In the genomic region with DNA sequence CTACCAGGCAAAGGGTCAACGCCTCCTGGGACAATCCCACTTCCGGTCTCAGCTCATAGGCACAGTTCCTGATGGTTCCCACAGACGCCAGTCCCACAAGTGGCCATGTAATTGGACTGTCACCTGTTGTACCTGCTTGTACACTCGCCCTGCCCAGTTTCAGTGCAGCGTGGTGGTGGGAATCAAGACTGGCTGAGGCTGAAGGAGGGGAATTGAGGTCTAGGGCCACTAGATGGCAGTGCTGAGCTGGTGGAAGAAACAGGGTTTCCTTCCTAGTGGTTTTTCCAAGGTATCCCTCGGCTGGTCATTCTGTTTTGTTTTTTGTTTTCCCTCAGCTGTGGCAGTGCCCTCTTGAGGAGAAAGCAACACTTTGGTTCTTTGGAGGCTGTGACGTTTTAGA, we compare ENCODE assay signal across 7 mouse cellular contexts. TPM values are rescaled to one million over a fixed set of nuclear protein-coding genes. Genes with fewer than 3 reads are reported as not detected.
DNase-seq lines count a peak whose midpoint lies in the region; ATAC-seq and TF ChIP-seq lines count a peak whose summit lies in the region.

A gene (minus strand): TSS at position 150 of the 400 bp plus-strand sequence.

- WGBS in intestine, embryonic 14.5 days: 14% methylated on average over 7 of the region's 7 CpGs
- WGBS in midbrain, embryonic 15.5 days: 14% methylated on average over 7 of the region's 7 CpGs
- 14% methylated on average over 7 of the region's 7 CpGs for WGBS in spleen, adult 2 months

- intact Hi-C loops in gastrocnemius, postnatal 14 days (cut with DNase I; ENCODE audit: low total_unique reads): loop anchor here (5.0 to 10.0 kb wide), 2 partner anchors 92 to 154 kb away; no protein-coding TSS in a partner anchor
- intact Hi-C loops in left cerebral cortex, postnatal 36 days (cut with DNase I): loop anchor here (2.0 kb wide), 2 partner anchors 92 to 154 kb away; no protein-coding TSS in a partner anchor

- no peak within 1 kb of the TSS for H3K4me3 ChIP-seq in intestine, embryonic 14.5 days (ENCODE audit: low read depth, low read length)
- no peak within 1 kb of the TSS for H3K4me3 ChIP-seq in midbrain, embryonic 15.5 days
- H3K4me3 ChIP-seq in spleen, adult 2 months (ENCODE audit: extremely low read depth, insufficient read depth, insufficient read length): no peak within 1 kb of the TSS

- H3K9ac ChIP-seq in intestine, embryonic 14.5 days (ENCODE audit: low read length): no peak within 1 kb of the TSS
- H3K9ac ChIP-seq in midbrain, embryonic 15.5 days: no peak within 1 kb of the TSS

- peaks cover 10% of the 10 kb centered on the region for H3K36me3 ChIP-seq in intestine, embryonic 14.5 days (ENCODE audit: control insufficient read depth, insufficient read depth, low read length)
- H3K36me3 ChIP-seq in midbrain, embryonic 15.5 days (replicated peaks): no peaks in the 10 kb centered on the region
- H3K36me3 ChIP-seq in spleen, adult 2 months (ENCODE audit: control insufficient read depth, insufficient read depth, low read length): no peaks in the 10 kb centered on the region

- no peak for TF ChIP-seq POLR2A in spleen, adult 2 months (IDR thresholded peaks at IDR 0.05; ENCODE audit: low read depth, low read length)

- H3K9me3 ChIP-seq in intestine, embryonic 14.5 days (ENCODE audit: control insufficient read depth, low read length): no peaks in the 10 kb centered on the region
- no peaks in the 10 kb centered on the region for H3K9me3 ChIP-seq in midbrain, embryonic 15.5 days

- peak; percentile 79 to 82 for DNase-seq in adrenal gland, adult 18-20 months (ENCODE audit: low spot score in 2 of 2)
- DNase-seq in cerebellum, postnatal 36 days: peak; percentile 87 to 88
- DNase-seq in gastrocnemius, postnatal 14 days: peak; percentile 78
- DNase-seq in intestine, embryonic 14.5 days (ENCODE audit: low spot score): peak; percentile 95
- peak; percentile 72 to 78 for DNase-seq in left cerebral cortex, postnatal 36 days (ENCODE audit: low spot score in 2 of 2)
- peak in 1 of 2 experiments; percentile 43 for DNase-seq in spleen, adult 2 months (ENCODE audit: low read depth in 1 of 2, low spot score in 2 of 2)

- ATAC-seq in intestine, embryonic 14.5 days (replicated peaks; ENCODE audit: low FRiP score, low TSS enrichment, low read depth): peak; percentile 49; the same call in 1 of the 2 replicates
- 0 out of 2 replicates have a peak, but pooled peaks have one; percentile 30 for ATAC-seq in midbrain, embryonic 15.5 days (replicated peaks)

- no peak within 1 kb of the TSS for H3K4me2 ChIP-seq in intestine, embryonic 14.5 days (ENCODE audit: low read length)
- no peak within 1 kb of the TSS for H3K4me2 ChIP-seq in midbrain, embryonic 15.5 days

- H3K27ac ChIP-seq in intestine, embryonic 14.5 days (ENCODE audit: low read depth): no peak within 1 kb of the TSS
- H3K27ac ChIP-seq in midbrain, embryonic 15.5 days: no peak within 1 kb of the TSS
- H3K27ac ChIP-seq in spleen, adult 2 months (ENCODE audit: insufficient read depth, low read length): no peak within 1 kb of the TSS

- H3K4me1 ChIP-seq in intestine, embryonic 14.5 days (replicated peaks; ENCODE audit: control insufficient read depth, insufficient read depth, low read length): 0 out of 2 replicates have a peak, but pooled peaks cover 4% of the 10 kb centered on the region
- no peaks in the 10 kb centered on the region for H3K4me1 ChIP-seq in midbrain, embryonic 15.5 days
- H3K4me1 ChIP-seq in spleen, adult 2 months (ENCODE audit: control insufficient read depth, insufficient read depth, insufficient read length): no peaks in the 10 kb centered on the region

- H3K27me3 ChIP-seq in intestine, embryonic 14.5 days (replicated peaks; ENCODE audit: control insufficient read depth, insufficient read depth, low read length): peaks cover under 1% of the 10 kb centered on the region; the same call in 1 of the 2 replicates
- no peaks in the 10 kb centered on the region for H3K27me3 ChIP-seq in midbrain, embryonic 15.5 days (replicated peaks)
- H3K27me3 ChIP-seq in spleen, adult 2 months (ENCODE audit: control insufficient read depth, insufficient read depth, low read length): no peaks in the 10 kb centered on the region

- peak; percentile 74; the same call in 1 of the 2 replicates for TF ChIP-seq CTCF in spleen, adult 2 months (IDR thresholded peaks at IDR 0.05; ENCODE audit: extremely low read depth, insufficient read depth, insufficient read length, insufficient replicate concordance)

RNA-seq across cellular contexts. Expression of the gene that starts here (rescaled TPM):
- total RNA-seq in adrenal gland, adult 18-20 months (2021): 1 to 10 TPM in 1 of 2 experiments, under 1 TPM in 1; 0.76 to 1.1 TPM
- total RNA-seq in gastrocnemius, postnatal 14 days (2021): under 1 TPM; 0.16 to 0.23 TPM
- 0.28 and 0.58 TPM in 2 replicates for polyA plus RNA-seq in intestine, embryonic 14.5 days (2014; fragmentation: Nextera tagmentation; extraction: Ambion mirVana)
- 100 to 1,000 TPM; 127 TPM for total RNA-seq in left cerebral cortex, postnatal 36 days (2021)
- 0.14 and 0.25 TPM in 2 replicates for polyA plus RNA-seq in midbrain, embryonic 15.5 days (2015; fragmentation: Nextera tagmentation; extraction: Ambion mirVana)
- polyA plus RNA-seq in spleen, adult 2 months (2012; rRNA removed): 1.7 and 1.8 TPM in 2 replicates

Comparison
In these comparisons a context has a peak if more than half of its experiments do, and no peak if none do; other contexts are left out.
1. RNA of the gene that starts here (total RNA-seq): 127 TPM in left cerebral cortex, postnatal 36 days; 0.76 to 1.1 TPM in adrenal gland, adult 18-20 months and 0.16 to 0.23 TPM in gastrocnemius, postnatal 14 days; every median in the first group is over 10 times any median in the second.
2. Peak in DNase-seq in gastrocnemius, postnatal 14 days; RNA of the gene not detected or under 1 TPM.
3. Peak in DNase-seq and ATAC-seq in intestine, embryonic 14.5 days; RNA of the gene not detected or under 1 TPM.
4. Peak in ATAC-seq in midbrain, embryonic 15.5 days; RNA of the gene not detected or under 1 TPM.